Mouse (Mus musculus): Measurements from ENCODE around the gene Rps27. TPM values are rescaled to one million over a fixed set of nuclear protein-coding genes. Genes with fewer than 3 reads are reported as not detected.

Gene Rps27
- total and polyA plus RNA-seq, 3 experiments: 1,222 to 3,858 (median 2,224) TPM

GRCm38 (mm10) chr3:90247630-90247959 lies 34.1 kb upstream of the Rps27 start:
- Histone ChIP-seq H3K4me3 (replicated peaks in 1 of 3; ENCODE audit: low read depth in 2 of 3, low read length in 2 of 3, poor library complexity in 1 of 3) (peak overlapping the region; percentile 41 to 47 (median 46)), H3K9me3 (replicated peaks; ENCODE audit: low read length) (no peaks in the 10 kb centered on the region), H3K4me1 (ENCODE audit: control insufficient read depth in 1 of 2, insufficient read depth in 2 of 2) (peaks cover 3 to 43% of the 10 kb centered on the region in 2 experiments; a peak in 3 of 4 replicates), H3K36me3 (replicated peaks in 1 of 2; ENCODE audit: control insufficient read depth in 1 of 2, insufficient read depth in 1 of 2, low read length in 1 of 2) (peaks cover 15 to 21% of the 10 kb centered on the region in 2 experiments), H3K4me2 (ENCODE audit: insufficient read depth, low read depth, poor library complexity, severe bottlenecking) (peak overlapping the region; percentile 96), H3K27me3 (replicated peaks) (no peaks in the 10 kb centered on the region), H3K9ac (ENCODE audit: insufficient read depth, low read depth) (peak overlapping the region; percentile 76), H3K79me2 (replicated peaks; ENCODE audit: control insufficient read depth, extremely low read depth, insufficient read depth, poor library complexity, severe bottlenecking) (peaks cover 16% of the 10 kb centered on the region), H3K27ac (ENCODE audit: insufficient read depth, low read depth) (peak overlapping the region; percentile 60)
- in situ Hi-C loops (cut with MboI; ENCODE audit: low pct_ligation_motif_present, low pct_unique_long_range_greater_than_20kb, low sequenced_read_pairs): no loop called here
- DNase-seq (ENCODE audit: extremely low read depth): no peak
- 0 out of 2 replicates have a peak, but pooled peaks have one; percentile 38 for TF ChIP-seq IRF4 (IDR thresholded peaks at IDR 0.05; ENCODE audit: low read depth, low read length)
- no peak for TF ChIP-seq KAT2A (IDR thresholded peaks at IDR 0.05; ENCODE audit: insufficient replicate concordance, low read length)
- TF ChIP-seq JUN (IDR thresholded peaks at IDR 0.05; ENCODE audit: insufficient read depth, low read depth, low read length): no peak
- TF ChIP-seq GABPA (IDR thresholded peaks at IDR 0.05; ENCODE audit: insufficient replicate concordance, low read depth, low read length): no peak
- dilution Hi-C loops (cut with MboI; ENCODE audit: extremely low pct_ligation_motif_present, extremely low pct_unique_long_range_greater_than_20kb, low sequenced_read_pairs): no loop called here

GRCm38 (mm10) chr3:90245406-90245805 lies 32.0 kb upstream of the Rps27 start:
- no peak overlapping the region for H3K4me2 ChIP-seq (ENCODE audit: insufficient read depth, low read depth, poor library complexity, severe bottlenecking)
- H3K9me3 ChIP-seq (replicated peaks; ENCODE audit: low read length): no peaks in the 10 kb centered on the region
- DNase-seq (ENCODE audit: extremely low read depth): no peak
- peaks cover 10 to 47% of the 10 kb centered on the region in 2 experiments; a peak in 3 of 4 replicates for H3K4me1 ChIP-seq (ENCODE audit: control insufficient read depth in 1 of 2, insufficient read depth in 2 of 2)
- H3K27me3 ChIP-seq (replicated peaks): no peaks in the 10 kb centered on the region
- no peak overlapping the region for H3K9ac ChIP-seq (ENCODE audit: insufficient read depth, low read depth)
- TF ChIP-seq RAD21 (IDR thresholded peaks at IDR 0.05; ENCODE audit: low read depth, low read length) (no peak), JUND (conservative IDR thresholded peaks at IDR 0.05; ENCODE audit: low read depth, low read length) (no peak), ZKSCAN1 (IDR thresholded peaks at IDR 0.05; ENCODE audit: borderline replicate concordance, low read depth, low read length) (no peak), SIN3A (IDR thresholded peaks at IDR 0.05; ENCODE audit: low read length) (no peak), BHLHE40 (IDR thresholded peaks at IDR 0.05; ENCODE audit: low read depth, low read length) (no peak), CTCF (conservative IDR thresholded peaks at IDR 0.05 in 1 of 2, IDR thresholded peaks at IDR 0.05 in 1 of 2; ENCODE audit: low read depth in 2 of 2, low read length in 2 of 2) (no peak), USF1 (IDR thresholded peaks at IDR 0.05; ENCODE audit: low read depth, low read length) (no peak), UBTF (IDR thresholded peaks at IDR 0.05; ENCODE audit: low read depth, low read length) (no peak), MEF2A (IDR thresholded peaks at IDR 0.05; ENCODE audit: borderline replicate concordance, low read depth, low read length) (no peak), POLR2AphosphoS2 (IDR thresholded peaks at IDR 0.05; ENCODE audit: low read depth, low read length) (no peak), GABPA (IDR thresholded peaks at IDR 0.05; ENCODE audit: insufficient replicate concordance, low read depth, low read length) (no peak), JUN (IDR thresholded peaks at IDR 0.05; ENCODE audit: insufficient read depth, low read depth, low read length) (no peak), CHD2 (IDR thresholded peaks at IDR 0.05; ENCODE audit: low read length) (no peak), ELF1 (IDR thresholded peaks at IDR 0.05; ENCODE audit: low read depth, low read length) (no peak), ZNF384 (IDR thresholded peaks at IDR 0.05; ENCODE audit: low read depth, low read length) (no peak), IRF4 (IDR thresholded peaks at IDR 0.05; ENCODE audit: low read depth, low read length) (no peak), ETS1 (conservative IDR thresholded peaks at IDR 0.05; ENCODE audit: low read depth, low read length) (no peak), KAT2A (IDR thresholded peaks at IDR 0.05; ENCODE audit: insufficient replicate concordance, low read length) (no peak), USF2 (conservative IDR thresholded peaks at IDR 0.05; ENCODE audit: low read depth, low read length) (no peak), E2F4 (IDR thresholded peaks at IDR 0.05; ENCODE audit: insufficient replicate concordance, low read depth, low read length) (no peak)
- no peak overlapping the region for H3K4me3 ChIP-seq (replicated peaks in 1 of 3; ENCODE audit: low read depth in 2 of 3, low read length in 2 of 3, poor library complexity in 1 of 3)
- H3K27ac ChIP-seq (ENCODE audit: insufficient read depth, low read depth): no peak overlapping the region
- dilution Hi-C loops (cut with MboI; ENCODE audit: extremely low pct_ligation_motif_present, extremely low pct_unique_long_range_greater_than_20kb, low sequenced_read_pairs): no loop called here
- in situ Hi-C loops (cut with MboI; ENCODE audit: low pct_ligation_motif_present, low pct_unique_long_range_greater_than_20kb, low sequenced_read_pairs): no loop called here
- peaks cover 14% of the 10 kb centered on the region for H3K79me2 ChIP-seq (replicated peaks; ENCODE audit: control insufficient read depth, extremely low read depth, insufficient read depth, poor library complexity, severe bottlenecking)
- H3K36me3 ChIP-seq (replicated peaks in 1 of 2; ENCODE audit: control insufficient read depth in 1 of 2, insufficient read depth in 1 of 2, low read length in 1 of 2): peaks cover under 1 to 6% of the 10 kb centered on the region in 2 experiments
